Mouse (Mus musculus) right cerebral cortex, adult 2 months (tissue): ENCODE measurements at regions not wholly inside any gene's neighbourhood (a gene's known extent, or its start where the extent isn't known, plus 50 kb on each side); places are given as distances from the start of the nearest gene placed in this dataset.

Experiments
- DNase-seq, 2 experiments: peaks; one replicate each; pipeline ENCODE4 v3.0.0; 2021 to 2022; ENCODE audit warnings: low spot score in 2 of 2

GRCm38 (mm10) chr4:73051511-73051910 lies 199.1 kb upstream of the Aldoart1 start:
- DNase-seq, result no peak

- DNase-seq, result no peak
These were observed 195.4 kb upstream of the Aldoart1 start for GRCm38 (mm10) chr4:73047804-73048203.

- DNase-seq, result no peak
These were observed 191.9 kb upstream of the Aldoart1 start for GRCm38 (mm10) chr4:73044356-73044755.

- DNase-seq, result peak; percentile 3 to 10
These were observed 190.2 kb upstream of the Aldoart1 start for GRCm38 (mm10) chr4:73042672-73043071.

GRCm38 (mm10) chr4:73041486-73041885 lies 189.1 kb upstream of the Aldoart1 start:
- no peak for DNase-seq

GRCm38 (mm10) chr4:72997686-72998085 lies 145.3 kb upstream of the Aldoart1 start:
- no peak for DNase-seq

GRCm38 (mm10) chr4:72996102-72996501 lies 143.7 kb upstream of the Aldoart1 start:
- DNase-seq, result no peak

- DNase-seq, result no peak
These were observed 94.0 kb upstream of the Aldoart1 start for GRCm38 (mm10) chr4:72946369-72946981.

GRCm38 (mm10) chr4:72923396-72923795 lies 71.0 kb upstream of the Aldoart1 start:
- DNase-seq, result no peak

- no peak for DNase-seq
These were observed 62.6 kb upstream of the Aldoart1 start for GRCm38 (mm10) chr4:72914991-72915390.
